Mouse (Mus musculus): ENCODE measurements at regions not wholly inside any gene's neighbourhood (a gene's known extent, or its start where the extent isn't known, plus 50 kb on each side); places are given as distances from the start of the nearest gene placed in this dataset.
"Not testable (repeated sequence)": the region's sequence is repeated elsewhere in the genome, so short reads cannot be mapped to it uniquely, and the experiment has no call there.

GRCm38 (mm10) chr4:69435390-69435789, 481.2 kb upstream of the Brinp1 start:
- no peak for DNase-seq (ENCODE audit: low spot score in 2 of 2)

GRCm38 (mm10) chr4:69410411-69410810, 456.2 kb upstream of the Brinp1 start:
- DNase-seq (ENCODE audit: low spot score in 2 of 2) = not testable (repeated sequence)

DNA sequence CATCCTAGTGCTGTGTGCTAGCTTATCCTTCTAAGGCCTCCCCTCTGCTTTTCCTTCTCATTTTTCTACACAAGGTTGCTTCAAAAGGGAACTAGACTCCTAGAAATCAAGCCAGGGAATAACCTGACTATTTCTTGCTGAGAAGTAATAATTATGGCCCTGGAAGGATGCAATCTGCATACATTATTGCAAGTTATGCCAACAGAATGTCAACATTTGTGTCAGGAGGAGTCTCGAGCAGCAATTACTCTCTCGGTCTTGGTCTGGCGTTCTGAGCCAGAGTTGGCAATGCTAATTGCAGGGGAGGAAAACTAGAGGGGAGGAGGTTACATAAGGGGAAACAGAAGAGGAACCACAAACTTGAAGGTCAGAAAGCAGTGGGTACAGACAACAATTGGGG, 441.3 kb upstream of the Brinp1 start:
- no peak for DNase-seq (ENCODE audit: low spot score in 2 of 2)

DNA sequence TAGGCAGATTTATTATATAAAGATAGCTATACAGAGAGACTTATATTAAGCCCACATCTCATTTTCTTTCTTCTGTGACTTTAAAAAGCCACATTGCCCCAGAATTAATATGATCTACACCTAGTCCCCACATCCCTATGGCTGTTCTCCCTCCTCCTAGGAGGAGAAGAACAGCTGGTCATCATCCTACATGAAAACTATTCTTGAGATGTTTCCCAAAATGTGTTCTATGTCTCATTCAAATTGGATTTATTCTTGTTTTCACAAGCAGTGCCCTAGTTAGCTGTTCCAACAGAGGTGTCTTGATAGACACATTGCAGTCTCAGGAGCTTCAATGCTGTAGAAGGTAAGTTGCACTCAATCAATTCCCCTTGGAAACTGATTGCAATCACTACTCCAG, 429.1 kb upstream of the Brinp1 start:
- DNase-seq (ENCODE audit: low spot score in 2 of 2) = no peak

DNA sequence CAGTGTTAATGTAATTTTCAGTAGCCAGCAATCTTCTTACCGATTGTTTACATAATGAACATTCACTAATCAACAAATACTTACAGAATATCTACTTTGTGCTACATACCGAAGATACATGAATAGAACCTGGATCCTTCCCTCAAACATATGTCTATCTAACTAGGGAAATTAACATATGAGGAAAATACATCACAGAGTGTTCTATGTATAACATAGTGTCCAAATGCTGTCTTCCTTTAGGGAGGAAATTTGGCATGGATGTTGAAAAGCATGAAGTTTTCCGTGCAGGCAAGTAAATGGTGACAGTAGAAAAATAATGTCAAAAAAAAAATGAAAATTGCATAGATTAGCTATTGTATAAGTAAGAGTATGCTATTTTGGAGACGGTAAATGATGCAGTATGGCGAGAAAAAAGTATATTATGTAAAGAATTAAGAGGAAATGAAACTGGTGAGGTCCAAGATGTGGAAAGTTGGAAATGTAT, 392.8 kb upstream of the Brinp1 start:
- no peak for DNase-seq (ENCODE audit: low spot score in 2 of 2)

GRCm38 (mm10) chr4:69327606-69328005, 373.4 kb upstream of the Brinp1 start:
- no peak for DNase-seq (ENCODE audit: low spot score in 2 of 2)

All from frontal cortex, postnatal 10 days (tissue).